ENCODE assay signal across 8 mouse cellular contexts in the genomic region with DNA sequence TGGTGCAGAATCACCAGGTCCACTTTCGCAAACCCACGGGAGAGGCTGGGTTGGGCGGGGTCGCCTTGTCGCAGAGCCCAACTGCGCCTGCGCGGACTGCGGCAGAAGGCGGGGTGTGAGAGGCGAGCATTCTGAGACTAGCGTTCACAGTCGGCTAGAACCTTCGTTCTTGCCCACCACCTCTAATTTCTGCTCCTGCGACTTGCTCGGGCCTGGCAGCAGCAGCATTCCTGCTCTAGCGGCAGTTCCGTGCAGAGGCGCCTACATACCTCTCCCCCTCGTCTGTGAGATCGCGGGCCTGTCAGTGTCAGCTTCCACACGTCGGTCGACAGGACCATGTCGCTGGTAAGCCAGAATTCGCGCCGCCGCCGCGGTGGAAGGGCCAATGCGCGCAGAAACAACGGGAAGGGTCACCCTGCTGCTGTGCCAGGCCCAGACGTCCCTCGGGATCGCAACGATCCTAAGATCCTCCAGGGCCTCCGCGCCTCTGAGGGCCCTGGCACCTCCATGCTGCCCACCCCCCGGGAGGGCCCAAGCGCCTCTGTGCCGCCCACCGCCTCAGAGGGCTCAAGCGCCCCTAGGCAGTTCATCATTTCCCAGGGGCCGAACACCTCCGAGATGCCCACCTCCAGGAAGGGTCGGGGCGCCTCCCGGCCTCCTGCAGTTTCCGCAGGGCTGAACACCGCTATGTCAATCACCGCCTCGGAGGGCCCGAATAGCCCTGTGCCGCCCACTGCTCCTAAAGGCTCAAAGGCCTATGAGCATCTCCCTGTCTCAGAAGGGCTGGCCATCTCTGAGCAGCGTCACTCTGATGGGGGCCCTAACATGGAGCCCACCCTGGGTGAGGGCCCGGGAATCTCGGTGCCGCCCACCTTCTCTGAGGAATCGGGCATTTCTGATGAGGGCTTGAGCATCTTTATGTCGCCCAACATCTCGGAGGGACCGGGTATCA. TPM values are rescaled to one million over a fixed set of nuclear protein-coding genes. Genes with fewer than 3 reads are reported as not detected.
DNase-seq lines count a peak whose midpoint lies in the region; ATAC-seq and TF ChIP-seq lines count a peak whose summit lies in the region.

A gene (plus strand): TSS at position 104 of the 952 bp plus-strand sequence.

- ATAC-seq in megakaryocyte, adult 5-6 weeks (ENCODE audit: poor library complexity, severe bottlenecking) = peak; percentile 78

- peak within 1 kb of the TSS; percentile 72 for H3K4me3 ChIP-seq in cortical plate, adult 2 months (ENCODE audit: insufficient read depth, low read length)

- peak; percentile 90 for TF ChIP-seq POLR2A in cortical plate, adult 2 months (IDR thresholded peaks at IDR 0.05; ENCODE audit: extremely low read depth, insufficient read depth, low read length)

- TF ChIP-seq CTCF in cortical plate, adult 2 months (IDR thresholded peaks at IDR 0.05; ENCODE audit: extremely low read depth, insufficient read depth, low read length) = no peak

- peak; percentile 77 to 91 for DNase-seq in adrenal gland, adult (ENCODE audit: inconsistent age in 2 of 2, low spot score in 1 of 2)
- DNase-seq in gastrocnemius, postnatal 10 days = peak; percentile 59
- DNase-seq in induced T-regulatory cell, adult 2 months (ENCODE audit: low read depth) = peak; percentile 79
- peak; percentile 76 for DNase-seq in left cerebral cortex, adult 8-10 months (ENCODE audit: low spot score in 2 of 2)
- DNase-seq in right cerebral cortex, adult 2 months (ENCODE audit: low spot score in 2 of 2) = peak; percentile 83 to 84
- DNase-seq in urinary bladder, postnatal 25 days (ENCODE audit: low spot score) = peak; percentile 64

- H3K27ac ChIP-seq in cortical plate, adult 2 months (ENCODE audit: insufficient read depth, low read length) = peak within 1 kb of the TSS; percentile 79

- H3K4me1 ChIP-seq in cortical plate, adult 2 months (ENCODE audit: control insufficient read depth, insufficient read depth, low read length) = no peaks in the 10 kb centered on the region; the same call in 1 of the 2 replicates

RNA-seq across cellular contexts. Expression of the gene that starts here (rescaled TPM):
- 89.5 and 93.4 TPM in 2 replicates for polyA plus RNA-seq in cortical plate, adult 2 months (2012; rRNA removed)
- total RNA-seq in gastrocnemius, postnatal 10 days (2021) = 1 to 10 TPM; 4.1 to 6.0 TPM
- total RNA-seq in left cerebral cortex, adult 8-10 months (2022) = 100 to 1,000 TPM; 154 to 159 (median 158) TPM
- total RNA-seq in megakaryocyte, adult 5-6 weeks (2015) = 1.3 and 1.4 TPM in 2 replicates
- 0.95 and 2.4 TPM in 2 replicates for total RNA-seq in megakaryocyte, adult 5-6 weeks (2017)

Comparison
In these comparisons a context has a peak if more than half of its experiments do, and no peak if none do; other contexts are left out.
1. Peak in every context shown above with its lines: DNase-seq, ATAC-seq, H3K4me3 ChIP-seq and H3K27ac ChIP-seq.
2. RNA of the gene that starts here (total RNA-seq): 154 to 159 TPM in left cerebral cortex, adult 8-10 months; 4.1 to 6.0 TPM in gastrocnemius, postnatal 10 days and 0.95 to 2.4 TPM in megakaryocyte, adult 5-6 weeks; every median in the first group is over 10 times any median in the second.